Mouse (Mus musculus): ENCODE measurements at regions not wholly inside any gene's neighbourhood (a gene's known extent, or its start where the extent isn't known, plus 50 kb on each side); places are given as distances from the start of the nearest gene placed in this dataset.
"Not testable (repeated sequence)": the region's sequence is repeated elsewhere in the genome, so short reads cannot be mapped to it uniquely, and the experiment has no call there.

DNA sequence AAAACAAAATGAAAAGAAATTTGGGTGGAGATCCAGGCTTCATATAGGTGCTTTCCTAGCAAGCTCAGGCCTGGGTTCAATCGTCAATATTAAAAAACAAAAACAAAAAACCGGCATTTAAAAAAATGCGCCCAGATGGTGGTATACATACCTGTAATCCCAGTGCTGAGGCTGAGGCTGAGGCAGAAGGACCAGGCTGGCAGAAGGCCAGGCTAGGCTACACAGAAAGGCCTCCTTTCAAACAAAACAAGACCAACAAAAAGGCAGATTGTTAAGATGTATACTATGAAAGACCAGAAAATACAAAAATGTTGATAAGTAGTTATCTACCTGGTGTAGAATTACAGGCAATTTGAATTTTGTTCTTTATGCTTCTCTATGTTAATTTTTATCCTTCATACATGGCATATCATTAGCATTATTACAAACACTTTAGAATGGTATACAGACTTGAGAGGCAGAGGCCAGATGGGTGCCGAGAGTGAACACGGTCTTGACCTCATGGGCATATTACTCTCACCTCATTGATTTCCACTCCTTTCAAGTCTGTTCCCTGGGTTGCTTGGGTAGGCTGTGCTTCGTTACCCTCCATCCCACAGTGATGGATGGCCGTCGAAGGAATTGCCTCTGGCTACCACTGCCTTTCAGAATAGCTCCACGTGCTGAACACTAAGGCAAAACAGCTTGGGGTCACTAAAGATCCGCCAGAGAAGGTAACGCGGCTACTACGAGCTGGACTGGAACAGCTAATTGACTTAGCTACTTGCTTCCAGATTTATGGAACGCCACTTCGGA is 339.6 kb upstream of the Gm6657 start:
- DNase-seq (ENCODE audit: low read depth), result no peak

DNA sequence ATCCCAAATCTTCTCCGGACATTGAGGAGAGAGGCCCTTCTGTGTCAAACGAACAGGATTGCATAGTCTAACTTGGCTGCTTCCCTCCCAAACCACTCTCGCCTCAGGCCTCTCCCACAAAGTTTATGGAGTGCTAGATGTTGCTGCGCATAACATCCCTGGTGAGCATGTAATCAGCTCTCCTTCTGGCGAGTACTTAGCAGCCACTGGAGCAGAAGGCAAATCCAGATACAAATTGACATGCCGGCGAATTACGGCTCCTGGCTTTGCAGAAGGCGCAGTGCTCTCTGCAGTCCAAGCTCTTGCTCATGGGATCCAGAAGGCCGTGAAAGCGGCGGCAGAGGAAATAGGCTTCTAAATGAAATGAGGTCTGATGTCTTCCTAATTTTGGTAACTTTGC is 338.2 kb upstream of the Gm6657 start:
- DNase-seq (ENCODE audit: low read depth), result no peak

DNA sequence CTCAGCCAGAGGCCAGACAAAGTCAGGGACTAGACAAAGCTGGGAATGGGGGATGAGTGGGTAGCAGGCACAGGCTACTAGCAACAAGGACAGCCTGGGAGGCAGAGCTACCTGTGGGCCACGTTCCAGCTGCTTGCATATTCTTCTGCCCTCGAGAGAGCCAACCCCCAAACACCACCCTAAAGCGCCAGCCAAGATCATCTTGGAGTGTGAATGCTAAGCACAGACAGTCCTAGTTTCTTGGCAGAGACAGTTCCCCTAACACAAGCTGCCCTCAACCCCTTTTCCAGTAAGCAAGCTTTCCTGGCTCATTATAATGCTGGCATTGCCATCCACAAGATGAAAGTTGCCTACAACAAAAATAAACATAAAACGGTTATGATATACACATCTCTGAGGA is 336.8 kb upstream of the Gm6657 start:
- no peak for DNase-seq (ENCODE audit: low read depth)

DNA sequence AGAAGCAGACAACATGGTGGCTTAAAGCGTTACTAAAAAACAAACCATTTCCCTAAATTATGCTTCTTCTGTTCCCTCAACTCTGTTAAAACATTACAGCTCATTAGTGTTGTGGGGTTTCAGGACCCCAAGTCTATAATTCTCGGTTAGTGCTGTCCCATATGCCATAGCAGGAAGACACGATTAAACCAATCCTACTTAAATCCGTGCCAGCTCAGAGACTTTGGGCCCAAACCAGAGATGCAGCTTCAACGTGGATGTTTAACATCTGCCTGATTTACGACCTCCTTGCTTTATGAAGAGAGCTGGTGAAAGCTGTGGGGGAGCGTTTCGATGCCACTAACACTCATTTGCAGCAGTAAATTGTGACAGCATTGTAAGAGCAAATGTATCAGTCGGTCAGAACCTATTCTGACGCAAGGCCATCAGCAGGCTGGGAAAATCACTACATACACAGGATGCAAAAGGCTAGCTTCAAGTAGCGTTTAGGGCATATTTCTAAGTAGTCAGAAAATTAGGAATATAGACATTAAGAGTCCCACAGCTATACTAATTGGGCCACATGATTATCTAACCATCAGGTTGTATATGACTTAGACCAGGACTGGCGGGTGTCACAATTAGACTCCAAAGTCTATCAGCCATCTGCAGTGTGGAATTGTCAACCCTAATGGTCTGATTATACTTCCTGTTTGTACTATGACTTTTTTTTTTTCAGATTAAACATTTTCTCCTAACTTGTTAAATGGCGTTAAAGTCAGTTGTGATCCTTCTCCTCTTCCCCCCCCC is 333.1 kb upstream of the Gm6657 start:
- no peak for DNase-seq (ENCODE audit: low read depth)

DNA sequence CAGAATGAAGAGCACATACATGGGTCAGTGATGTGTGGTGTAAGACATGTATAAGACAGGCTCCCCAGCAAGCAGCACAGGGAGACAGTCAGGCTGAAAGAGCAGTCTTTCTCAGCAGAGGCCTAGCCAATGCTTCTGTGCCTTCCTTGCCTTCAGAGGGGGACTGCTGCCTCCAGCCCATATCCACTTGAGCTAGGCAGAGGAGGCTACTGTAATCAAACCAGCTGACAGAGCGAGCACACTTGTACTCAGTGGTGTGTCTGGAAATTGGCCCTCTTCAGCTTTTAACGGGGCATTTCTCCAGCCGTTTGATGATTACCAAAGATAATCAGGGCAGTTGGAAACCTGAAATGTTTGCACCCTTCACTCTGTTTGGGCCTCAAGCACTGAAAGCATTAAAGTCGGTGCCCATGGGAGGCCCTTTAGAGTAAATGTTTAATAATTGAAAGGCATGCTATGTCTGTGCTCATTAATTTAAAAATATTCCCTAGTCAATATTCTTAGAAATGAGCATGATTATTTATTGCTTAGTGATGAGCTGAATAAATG is 326.0 kb upstream of the Gm6657 start:
- DNase-seq (ENCODE audit: low read depth), result no peak

DNA sequence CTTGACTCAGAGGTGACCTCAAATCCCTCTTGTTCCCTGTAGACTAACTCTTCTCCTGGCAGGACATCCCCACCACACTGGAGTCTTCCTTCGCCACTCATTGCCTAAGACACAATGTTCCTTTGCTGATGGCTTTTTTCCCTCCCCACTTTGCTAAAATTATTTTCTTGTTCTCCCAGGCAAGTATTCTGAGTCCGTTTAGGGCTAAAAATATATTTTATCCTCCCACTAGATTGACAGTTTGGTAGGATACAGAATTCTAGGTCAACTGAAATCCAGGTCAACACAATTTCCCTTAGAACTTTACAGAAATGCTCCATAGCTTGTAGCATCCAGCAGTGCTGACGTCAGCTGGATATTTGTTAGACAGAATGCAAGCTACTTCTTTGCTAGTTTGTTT is 324.7 kb upstream of the Gm6657 start:
- no peak for DNase-seq (ENCODE audit: low read depth)

DNA sequence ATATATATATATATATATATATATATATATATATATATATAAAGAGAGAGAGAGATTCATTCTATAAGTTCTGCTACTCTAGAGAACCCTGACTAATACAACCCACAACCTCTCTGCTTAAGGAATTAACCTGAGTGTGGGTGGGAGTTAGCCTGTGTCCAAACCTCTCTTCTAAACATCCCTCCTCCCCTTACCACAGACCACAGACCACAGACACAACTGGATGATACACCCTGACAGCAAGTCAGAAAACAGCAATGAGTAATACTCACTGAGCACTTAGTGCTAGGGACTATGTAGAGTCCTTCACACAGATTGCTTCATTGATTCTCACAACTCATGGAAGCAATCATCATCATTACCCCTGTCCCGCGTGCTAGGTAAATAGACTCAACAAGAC is 306.7 kb upstream of the Gm6657 start:
- peak; percentile 12 for DNase-seq (ENCODE audit: low read depth)

DNA sequence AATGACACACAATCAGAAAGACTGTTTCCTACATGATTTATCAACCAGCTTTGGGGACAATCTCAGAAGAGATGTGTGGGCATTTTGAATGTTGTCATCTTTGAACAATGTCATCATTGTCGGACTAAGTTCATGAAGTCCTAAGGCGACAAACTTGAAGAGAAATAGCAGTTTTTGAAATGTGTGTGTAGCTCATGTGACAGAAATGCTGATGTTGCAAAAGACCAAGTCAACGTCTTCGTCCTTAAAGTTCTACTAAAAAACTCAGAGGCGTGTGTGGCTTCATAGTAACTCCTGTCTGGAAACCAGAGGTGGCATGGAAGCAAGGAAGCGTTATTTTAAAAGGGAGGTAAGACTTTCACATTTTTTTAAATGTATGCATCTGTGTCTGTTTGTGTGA is 302.6 kb upstream of the Gm6657 start:
- DNase-seq (ENCODE audit: low read depth), result no peak

DNA sequence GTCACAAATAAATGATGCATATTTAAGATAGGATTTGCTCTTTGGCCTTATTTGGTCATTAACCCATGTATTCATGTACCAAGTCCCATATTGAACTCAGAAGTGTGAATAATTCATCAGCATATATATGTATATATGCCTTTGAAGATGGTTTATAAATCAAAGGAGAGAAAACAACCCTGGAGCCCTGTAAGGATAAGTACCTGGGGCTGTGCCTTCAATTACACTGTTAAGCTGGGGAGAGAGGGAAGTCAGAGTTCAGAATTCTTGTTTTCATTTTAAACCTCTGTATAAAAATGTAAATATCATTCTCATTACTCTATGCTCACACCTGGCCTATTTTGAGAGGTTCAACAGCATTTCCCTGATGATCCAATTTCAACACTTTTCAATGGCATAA is 299.8 kb upstream of the Gm6657 start:
- DNase-seq (ENCODE audit: low read depth), result no peak

DNA sequence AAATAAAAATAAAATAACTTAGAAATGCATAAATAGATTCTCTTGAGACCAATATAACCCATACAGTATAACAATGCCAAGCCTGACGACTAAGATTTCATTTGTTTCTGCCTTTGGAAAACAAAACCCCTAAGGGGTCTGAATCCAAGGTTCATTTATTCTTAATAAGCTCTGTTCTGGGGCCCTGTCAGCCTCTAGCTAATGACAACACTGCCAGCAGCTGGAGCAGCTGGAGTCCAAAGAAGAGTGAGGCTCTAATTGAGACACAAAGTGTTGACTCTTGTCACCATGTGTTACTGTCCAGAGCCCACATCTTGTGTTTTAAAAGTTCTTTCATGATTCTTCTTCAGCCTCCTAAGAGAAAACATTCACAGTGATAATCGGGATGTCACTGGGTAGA is 298.5 kb upstream of the Gm6657 start:
- no peak for DNase-seq (ENCODE audit: low read depth)

DNA sequence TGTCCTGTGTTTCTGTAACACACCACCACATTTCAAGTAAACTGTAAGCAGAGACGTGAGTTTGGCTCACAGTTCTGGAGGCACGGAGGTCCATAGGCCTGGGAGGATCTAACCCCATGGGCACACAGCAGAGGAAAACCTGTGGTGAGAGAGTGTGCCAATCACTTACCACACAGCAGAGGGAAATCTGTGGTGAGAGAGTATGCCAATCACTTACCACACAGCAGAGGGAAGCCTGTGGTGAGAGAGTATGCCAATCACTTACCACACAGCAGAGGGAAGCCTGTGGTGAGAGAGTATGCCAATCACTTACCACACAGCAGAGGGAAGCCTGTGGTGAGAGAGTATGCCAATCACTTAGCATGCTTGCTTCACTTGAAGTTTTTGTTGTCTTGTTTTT is 295.1 kb upstream of the Gm6657 start:
- DNase-seq (ENCODE audit: low read depth), result not testable (repeated sequence)

DNA sequence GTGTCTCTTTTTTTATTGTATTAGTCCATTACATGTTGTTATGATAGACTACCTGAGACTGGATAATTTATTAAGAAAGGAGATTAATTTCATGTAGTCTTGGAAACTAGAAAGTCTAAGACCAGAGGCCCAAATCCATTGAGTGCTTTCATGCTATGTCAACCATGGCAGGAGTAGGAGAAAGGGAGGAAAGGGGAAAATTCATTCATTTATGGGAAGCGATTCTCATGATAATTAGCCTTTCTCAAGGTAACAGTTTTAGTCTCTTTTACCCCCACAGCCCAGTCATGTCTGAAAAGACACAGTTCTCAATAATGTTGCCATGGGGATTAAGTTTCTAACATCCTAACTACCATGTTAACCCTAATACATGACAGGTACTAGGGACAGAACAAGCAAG is 292.8 kb upstream of the Gm6657 start:
- DNase-seq (ENCODE audit: low read depth), result no peak

DNA sequence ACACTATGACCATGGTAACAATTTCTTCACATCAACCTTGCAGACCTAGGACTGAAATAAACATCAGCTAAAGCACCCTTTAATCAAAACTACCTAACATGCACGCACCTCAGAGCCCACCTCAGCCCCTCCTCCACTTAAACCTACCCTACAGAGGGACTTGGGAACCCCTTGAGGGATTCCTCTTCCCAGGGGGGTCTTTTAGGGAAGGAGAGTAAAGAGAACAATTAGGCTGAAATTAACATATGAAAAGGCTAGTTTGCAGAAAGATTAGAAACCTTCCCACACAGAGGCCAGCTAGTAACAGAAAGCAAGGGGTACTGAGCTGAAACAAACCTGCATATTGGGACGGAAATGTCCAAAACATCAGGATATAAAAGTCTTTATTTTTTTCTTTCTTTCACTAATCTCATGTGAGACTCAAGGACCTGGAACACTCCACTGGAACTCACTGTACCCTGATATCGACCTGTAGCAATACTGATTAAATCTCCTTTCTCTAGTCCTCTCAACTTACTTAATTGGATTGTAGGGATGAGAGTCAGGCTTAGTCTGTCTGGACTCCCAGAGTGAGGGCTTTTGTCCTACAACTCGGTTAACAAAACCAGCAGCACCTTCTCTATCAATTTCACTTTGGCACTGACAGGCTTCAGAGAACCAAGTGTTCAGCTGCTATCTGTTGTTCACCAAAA is 281.0 kb upstream of the Gm6657 start:
- DNase-seq (ENCODE audit: low read depth), result no peak

DNA sequence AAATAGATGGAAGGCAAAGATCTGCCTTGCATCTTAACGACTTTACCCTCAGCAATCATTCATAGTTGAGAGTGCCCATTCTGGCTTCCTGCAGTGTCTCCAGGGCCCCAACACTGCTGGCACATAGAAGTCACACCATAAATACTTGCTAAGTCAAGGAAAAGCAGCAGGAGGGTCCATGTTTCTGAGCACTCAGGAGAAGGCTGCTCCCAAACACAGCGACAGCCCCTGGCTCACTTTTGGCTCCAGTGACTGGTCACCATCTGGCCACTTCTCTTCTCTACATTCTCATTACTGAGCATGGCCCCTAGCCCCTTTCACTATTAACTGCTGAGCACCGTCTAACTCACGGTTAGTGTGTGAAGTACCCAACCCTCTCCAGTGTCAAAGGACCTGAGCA is 265.3 kb upstream of the Gm6657 start:
- no peak for DNase-seq (ENCODE audit: low read depth)

DNA sequence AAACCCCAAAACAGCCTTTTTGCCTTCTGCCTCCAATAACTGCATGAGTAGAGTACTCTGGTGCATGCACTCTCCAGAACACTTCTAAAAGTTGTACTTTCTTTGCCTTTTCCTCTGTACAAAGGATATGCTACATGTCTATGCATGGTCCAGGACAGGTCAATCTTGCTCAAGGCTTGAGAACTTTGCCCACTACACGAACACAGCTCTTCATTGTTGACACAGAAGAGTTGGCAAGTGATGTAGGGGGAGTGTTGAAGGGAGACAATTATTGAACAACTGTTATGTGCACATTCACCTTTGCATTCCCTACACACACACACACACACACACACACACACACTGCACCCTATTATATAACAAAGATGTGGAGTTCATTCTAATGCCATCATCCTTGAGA is 264.5 kb upstream of the Gm6657 start:
- DNase-seq (ENCODE audit: low read depth), result no peak

DNA sequence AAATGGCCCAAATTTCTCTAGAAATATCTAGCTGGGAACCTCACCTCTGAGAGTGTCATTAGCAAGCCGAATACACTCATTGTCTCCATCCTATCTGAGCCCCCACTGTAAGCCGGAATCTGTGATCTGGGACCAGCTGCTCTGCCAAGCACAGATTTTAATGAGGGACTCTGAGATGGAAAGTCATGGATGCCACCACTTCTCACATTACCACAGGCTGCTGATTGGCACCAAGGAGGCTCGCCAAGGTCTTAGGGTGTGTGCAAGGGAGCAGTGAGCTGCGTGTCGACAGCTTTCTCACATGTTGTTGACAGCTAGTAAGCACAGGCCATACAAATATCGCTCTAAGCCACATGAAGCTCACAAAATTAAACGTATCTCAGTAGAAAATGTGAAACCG is 250.1 kb upstream of the Gm6657 start:
- DNase-seq (ENCODE audit: low read depth), result no peak

DNA sequence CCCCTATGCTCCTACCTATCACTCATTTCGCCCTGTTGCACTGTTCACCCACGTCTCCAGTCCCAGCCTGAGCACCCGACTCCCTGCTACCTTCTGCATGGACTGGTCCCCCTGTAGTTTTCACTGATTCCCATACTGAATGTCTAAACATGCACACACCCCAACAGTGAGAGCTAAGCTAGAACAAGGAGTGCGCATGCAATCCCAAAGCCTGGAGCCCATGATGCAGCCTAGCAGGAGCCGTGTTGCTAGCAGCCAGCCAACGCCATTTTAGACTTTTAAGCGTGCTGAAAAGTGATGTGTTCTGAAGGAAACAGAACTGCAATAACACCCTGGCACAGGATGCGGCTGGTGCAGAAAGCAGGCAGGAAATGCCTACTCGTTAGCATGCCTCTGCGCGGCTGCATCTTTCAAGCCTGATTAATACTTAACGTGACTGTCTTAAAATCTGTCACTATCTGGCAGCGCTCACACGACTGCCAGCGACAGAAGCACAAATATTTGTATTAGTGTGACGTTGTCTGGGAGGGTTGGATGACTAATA is 244.5 kb upstream of the Gm6657 start:
- peak; percentile 6 for DNase-seq (ENCODE audit: low read depth)

DNA sequence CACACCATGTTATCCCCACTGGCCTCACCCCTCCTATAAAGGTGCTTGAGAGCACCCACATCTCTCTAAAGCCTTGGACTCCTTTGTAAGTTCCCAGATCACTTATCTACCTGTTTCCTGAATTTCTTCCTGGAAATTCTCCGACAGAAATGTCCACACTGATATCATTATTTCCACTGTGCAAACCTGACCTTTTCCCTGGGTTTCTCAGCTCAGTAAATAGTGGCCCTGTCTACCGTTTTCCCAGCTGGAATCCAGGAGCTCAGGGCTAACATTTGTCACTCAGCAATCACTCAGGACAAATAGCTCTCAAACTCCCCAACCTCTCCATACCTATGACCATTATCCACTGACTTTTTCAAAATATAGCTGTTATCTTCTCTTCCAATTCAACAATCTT is 241.6 kb upstream of the Gm6657 start:
- no peak for DNase-seq (ENCODE audit: low read depth)

DNA sequence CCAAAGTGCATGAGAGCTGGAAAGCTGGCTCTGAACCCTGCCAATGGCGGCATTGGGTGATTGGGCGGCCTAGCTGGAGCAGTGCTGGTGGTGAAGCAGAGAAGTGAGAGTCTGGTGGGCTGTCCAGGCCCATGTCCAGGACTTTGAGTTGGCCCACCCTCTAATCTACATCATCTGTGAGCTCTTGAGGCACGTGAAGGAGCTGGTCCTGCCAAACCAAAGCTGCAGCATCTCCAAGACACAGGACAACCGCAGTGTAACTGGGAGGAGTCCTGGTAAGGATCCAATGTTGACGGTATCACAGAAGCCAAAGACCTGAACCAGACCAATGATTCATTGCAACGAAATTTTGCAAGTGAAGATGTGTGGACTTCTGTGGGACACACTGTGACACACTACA is 231.4 kb upstream of the Gm6657 start:
- DNase-seq (ENCODE audit: low read depth), result no peak

DNA sequence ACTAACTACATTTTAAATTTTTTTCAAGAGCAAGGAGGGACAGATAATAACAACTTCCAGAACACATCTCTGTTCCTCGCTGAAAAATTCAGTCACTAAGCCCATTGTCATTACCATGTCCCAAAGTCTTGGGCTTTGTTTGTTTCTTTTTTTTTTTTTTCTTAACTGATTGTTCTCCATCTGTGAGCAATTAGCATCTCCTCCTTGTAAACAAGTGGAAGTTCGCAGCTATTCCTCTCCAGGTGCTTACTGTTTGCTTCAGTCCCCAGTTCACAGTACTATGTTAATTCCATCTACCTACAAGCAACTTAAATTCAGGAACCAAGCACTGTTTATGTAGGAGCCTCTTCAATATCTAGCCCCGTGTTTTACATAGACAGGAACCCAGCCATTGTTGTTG is 225.5 kb upstream of the Gm6657 start:
- DNase-seq (ENCODE audit: low read depth), result no peak

DNA sequence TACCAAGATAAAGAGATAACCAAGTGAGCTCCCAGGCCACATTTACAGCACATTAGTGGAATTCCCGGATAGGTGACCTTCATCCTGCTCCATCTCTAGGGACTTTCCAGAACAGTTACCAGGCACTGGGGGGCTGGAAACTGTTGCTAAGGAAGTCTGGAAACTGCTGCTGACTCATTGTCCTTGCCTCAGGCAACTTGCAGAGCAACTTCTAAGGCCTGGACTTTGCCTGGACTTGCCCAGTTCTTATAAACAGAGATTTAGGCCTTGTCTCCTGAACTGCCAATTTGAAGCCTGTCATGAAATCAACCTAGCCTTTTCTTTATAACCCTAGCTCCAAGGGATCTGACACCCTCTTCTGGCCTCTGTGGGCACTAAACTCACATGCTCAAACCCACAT is 224.0 kb upstream of the Gm6657 start:
- DNase-seq (ENCODE audit: low read depth), result no peak

DNA sequence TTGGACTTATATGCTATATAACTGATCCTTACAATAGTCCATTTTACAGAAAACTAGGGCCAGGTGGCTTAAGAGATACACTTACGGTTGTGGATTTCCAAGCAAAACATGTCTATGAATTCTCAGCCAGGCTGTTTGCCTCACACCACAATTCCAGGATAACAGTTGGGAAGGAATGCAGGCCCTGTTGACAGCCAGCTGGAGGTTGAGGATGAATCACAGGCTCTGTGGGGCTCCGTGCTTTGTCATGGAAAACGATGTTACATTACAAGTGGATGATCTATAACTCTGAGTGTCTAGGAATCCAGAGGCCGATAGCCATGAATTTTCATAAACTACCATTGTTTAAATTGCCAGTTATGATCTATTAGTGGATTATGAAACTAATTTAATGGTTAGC is 221.9 kb upstream of the Gm6657 start:
- DNase-seq (ENCODE audit: low read depth), result no peak

DNA sequence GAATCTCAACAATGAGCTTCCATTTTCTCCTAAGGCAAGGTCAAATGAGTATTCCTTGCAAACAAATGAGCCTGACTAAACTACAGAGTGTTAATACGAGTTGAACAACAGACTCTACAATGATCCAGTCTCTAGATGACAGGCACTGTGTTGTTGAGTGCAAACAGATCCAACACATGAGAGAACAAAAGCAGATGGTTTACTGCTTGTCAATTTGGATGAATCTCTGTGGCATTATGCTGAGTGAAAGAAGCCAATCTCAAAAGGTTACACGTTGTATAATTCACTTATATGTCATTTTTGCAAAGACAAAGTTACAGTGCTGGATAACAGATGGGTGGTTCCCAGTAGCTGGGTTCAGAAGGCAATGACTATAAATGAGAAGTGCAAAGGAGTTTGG is 217.1 kb upstream of the Gm6657 start:
- DNase-seq (ENCODE audit: low read depth), result no peak

Measured in c-Kit-positive CD71-negative TER-119-negative erythroid progenitor cells, embryonic 14.5 days (primary cell).